Mouse (Mus musculus) liver, postnatal 0 days (tissue): ENCODE data around the gene Fgfr1op2. TPM values are rescaled to one million over a fixed set of nuclear protein-coding genes. Genes with fewer than 3 reads are reported as not detected.

ENCODE experiments used
- ATAC-seq: fragments of 200-750 bp; cut with Nextera tagmentation; 2 replicates; pipeline ENCODE4 v1.8.0; 2017; ENCODE audit warnings: mild to moderate bottlenecking, moderate library complexity
- DNase-seq: peaks from one replicate; pipeline ENCODE4 v3.0.0-alpha.2; 2016
- H3K27ac ChIP-seq: fragments of 300-500 bp; sonication (generic); 2 replicates; pipeline ENCODE4 v1.5.1; 2014; ENCODE audit warnings: antibody characterized with exemption, moderate library complexity, mild to moderate bottlenecking, low read depth
- H3K27me3 ChIP-seq: fragments of 300-500 bp; sonication (generic); 2 replicates; pipeline ENCODE4 v1.6.1; 2014; ENCODE audit warnings: low read length, control low read depth, mixed read lengths; ENCODE audit not compliant: insufficient read depth
- H3K36me3 ChIP-seq: fragments of 300-500 bp; sonication (generic); replicated peaks from 2 replicates; pipeline ENCODE4 v1.6.1; 2014; ENCODE audit warnings: mild to moderate bottlenecking, control low read depth, low read length, moderate library complexity, mixed read lengths; ENCODE audit not compliant: insufficient read depth
- H3K4me1 ChIP-seq: fragments of 300-500 bp; sonication (generic); 2 replicates; pipeline ENCODE4 v1.6.1; 2014; ENCODE audit warnings: antibody characterized with exemption, mild to moderate bottlenecking, control low read depth; ENCODE audit not compliant: insufficient read depth
- H3K4me2 ChIP-seq: fragments of 300-500 bp; sonication (generic); 2 replicates; pipeline ENCODE4 v1.6.1; 2014; ENCODE audit warnings: low read depth, mild to moderate bottlenecking, low read length, moderate library complexity, mixed read lengths
- H3K4me3 ChIP-seq: fragments of 300-500 bp; sonication (generic); 2 replicates; pipeline ENCODE4 v1.5.1; 2014; ENCODE audit warnings: low read depth, low read length
- H3K9ac ChIP-seq: fragments of 300-500 bp; sonication (generic); replicated peaks from 2 replicates; pipeline ENCODE4 v1.6.1; 2014; ENCODE audit warnings: mild to moderate bottlenecking, moderate library complexity
- H3K9me3 ChIP-seq: fragments of 300-500 bp; sonication (generic); 2 replicates; pipeline ENCODE4 v1.6.1; 2016; ENCODE audit warnings: mild to moderate bottlenecking, control low read depth, low read length, mixed read lengths
- CTCF ChIP-seq: sonication (generic); IDR thresholded peaks from 2 replicates; pipeline ENCODE4 v1.5.1; 2016; ENCODE audit warnings: antibody characterized with exemption, low read depth
- EP300 ChIP-seq: IDR thresholded peaks from 2 replicates; pipeline ENCODE4 v1.6.1; 2016; ENCODE audit warnings: antibody characterized with exemption, low read depth, mild to moderate bottlenecking
- WGBS: fragments of 180-500 bp; shearing (Covaris S2); extraction: QIAGEN DNeasy Blood & Tissue Kit; methylation state at CpG from one replicate; pipeline ENCODE4 v1.1.7; 2014; ENCODE audit not compliant: insufficient replicate concordance; 5-methylcytosine and 5-hydroxymethylcytosine counted together
- polyA plus RNA-seq: library from polyadenylated mRNA; unstranded; fragments of >200 nt; fragmentation: Nextera tagmentation; extraction: Ambion mirVana; gene quantifications from 2 replicates; pipeline ENCODE4 v1.2.1, GENCODE M21; 2015

Gene Fgfr1op2
- polyA plus RNA-seq, 1 experiment from 2014 or later = 71.6 TPM

DNA sequence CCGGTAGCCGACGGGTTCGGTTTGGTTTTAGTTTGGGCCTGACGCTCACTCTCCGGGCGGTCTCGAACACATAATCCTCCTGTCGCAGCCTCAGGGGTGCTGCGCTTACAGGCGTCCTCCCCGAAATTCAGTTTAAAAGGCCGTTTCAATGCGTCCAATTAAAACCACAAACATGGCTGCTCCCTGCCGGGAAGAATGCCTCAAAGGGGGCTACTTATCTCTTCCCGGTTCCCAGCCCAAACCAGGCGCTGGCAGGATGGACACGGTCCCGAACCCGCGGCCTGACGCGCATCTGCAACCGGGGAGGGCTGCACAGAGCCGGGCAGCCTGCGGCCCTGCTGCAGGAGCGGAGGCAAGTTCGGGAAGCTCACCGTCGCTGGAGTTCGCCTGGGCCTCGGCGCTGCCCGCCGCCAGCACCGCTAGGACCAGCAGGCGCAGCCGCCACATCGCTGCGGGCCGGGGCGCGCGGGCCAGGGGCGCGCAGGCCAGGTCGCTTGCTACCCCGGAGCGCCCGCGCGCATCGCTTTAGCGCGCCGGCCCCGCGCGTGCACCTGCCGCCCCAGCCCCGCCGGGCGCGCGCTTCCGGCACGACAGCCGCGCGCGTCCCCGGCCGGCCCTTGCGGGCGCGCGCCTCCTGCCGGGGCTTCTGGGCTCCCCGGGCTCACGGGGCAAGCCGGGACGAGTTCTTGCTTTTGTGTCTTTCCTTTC, 57.2 kb downstream of the Fgfr1op2 start:
- DNase-seq (peak; percentile 86), ATAC-seq (peak; percentile 89)
- H3K4me1 ChIP-seq = peaks cover 38% of the 10 kb centered on the region
- H3K4me2 ChIP-seq = peak overlapping the region; percentile 85
- H3K9ac ChIP-seq = peak overlapping the region; percentile 74
- peak overlapping the region; percentile 70 for H3K4me3 ChIP-seq
- H3K27ac ChIP-seq = peak overlapping the region; percentile 86
- no peaks in the 10 kb centered on the region for H3K27me3 ChIP-seq
- WGBS = 5% methylated on average over 49 of the region's 82 CpGs
- H3K36me3 ChIP-seq = no peaks in the 10 kb centered on the region
- no peak for TF ChIP-seq EP300
- peak; percentile 40 for TF ChIP-seq CTCF
- no peaks in the 10 kb centered on the region for H3K9me3 ChIP-seq

DNA sequence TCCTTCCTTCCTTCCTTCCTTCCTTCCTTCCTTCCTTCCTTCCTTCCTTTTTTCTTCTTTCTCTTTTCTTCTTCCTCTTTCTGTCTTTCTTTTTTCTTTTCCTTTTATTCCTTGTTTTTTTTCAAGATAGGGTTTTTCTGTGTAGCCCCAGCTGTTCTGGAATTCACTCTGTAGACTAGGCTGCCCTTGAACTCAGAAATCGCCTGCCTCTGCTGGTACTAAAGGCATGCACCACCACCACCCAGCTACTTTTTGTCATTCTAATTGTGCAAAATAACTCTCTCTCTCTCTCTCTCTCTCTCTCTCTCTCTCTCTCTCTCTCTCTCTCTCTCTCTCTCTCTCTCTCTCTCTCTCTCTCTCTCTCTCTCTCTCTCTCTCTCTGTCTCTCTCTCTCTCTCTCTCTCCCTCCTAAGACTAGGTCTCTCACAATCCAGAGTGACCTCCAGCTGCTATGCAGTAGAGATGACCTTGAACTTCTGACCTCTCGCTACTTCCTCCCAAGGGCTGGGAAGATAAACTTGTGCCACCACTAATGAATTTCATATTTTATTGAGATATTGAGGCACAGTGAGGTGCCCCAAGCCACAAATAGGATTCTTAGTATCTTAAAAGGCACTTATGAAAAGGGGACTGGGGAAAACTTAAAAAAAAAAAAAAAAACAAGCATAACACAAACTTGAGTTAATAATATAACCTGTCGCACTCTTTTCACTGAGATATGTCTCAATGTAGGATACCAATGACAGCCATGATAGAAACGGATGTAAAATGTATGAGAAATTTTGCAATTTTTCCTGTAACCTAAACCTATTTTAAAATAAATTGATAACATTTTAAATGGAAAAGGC, 58.0 kb downstream of the Fgfr1op2 start:
- Histone ChIP-seq H3K27me3 (no peaks in the 10 kb centered on the region), H3K9me3 (no peaks in the 10 kb centered on the region), H3K4me3 (peak overlapping the region; percentile 70; the same call in 1 of the 2 replicates), H3K27ac (peak overlapping the region; percentile 86), H3K9ac (peak overlapping the region; percentile 74), H3K36me3 (no peaks in the 10 kb centered on the region), H3K4me1 (peaks cover 37% of the 10 kb centered on the region), H3K4me2 (peak overlapping the region; percentile 85)
- ATAC-seq (no peak), DNase-seq (no peak)
- 57% methylated on average over 4 of the region's 4 CpGs for WGBS
- no peak for TF ChIP-seq EP300
- TF ChIP-seq CTCF = no peak

DNA sequence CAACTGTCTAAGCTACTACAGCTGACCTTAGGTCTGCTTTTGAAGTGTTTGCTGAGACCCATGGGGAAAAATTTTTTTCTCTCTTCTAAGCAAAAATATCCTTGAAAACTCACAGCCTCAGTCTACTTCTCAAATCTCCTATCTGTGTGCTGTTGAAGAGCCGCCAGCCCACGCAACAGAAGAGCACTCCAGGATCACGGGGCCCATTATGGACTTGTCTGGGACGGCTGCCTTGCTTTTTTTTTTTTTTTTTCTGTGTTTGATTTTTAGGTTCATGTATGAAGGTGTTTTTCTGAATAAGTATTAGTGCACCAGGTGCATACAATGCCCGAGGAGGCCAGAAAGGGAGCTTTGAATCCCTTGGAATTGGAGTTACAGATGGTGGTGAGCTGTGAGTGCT, 59.5 kb downstream of the Fgfr1op2 start:
- no peak overlapping the region for H3K4me3 ChIP-seq
- DNase-seq = no peak
- TF ChIP-seq CTCF = no peak
- no peak overlapping the region for H3K9ac ChIP-seq
- 82% methylated on average over 5 of the region's 5 CpGs for WGBS
- no peak overlapping the region for H3K27ac ChIP-seq
- H3K9me3 ChIP-seq = no peaks in the 10 kb centered on the region
- no peaks in the 10 kb centered on the region for H3K27me3 ChIP-seq
- no peak overlapping the region for H3K4me2 ChIP-seq
- no peaks in the 10 kb centered on the region for H3K36me3 ChIP-seq
- no peak for ATAC-seq
- H3K4me1 ChIP-seq = peaks cover 35% of the 10 kb centered on the region

DNA sequence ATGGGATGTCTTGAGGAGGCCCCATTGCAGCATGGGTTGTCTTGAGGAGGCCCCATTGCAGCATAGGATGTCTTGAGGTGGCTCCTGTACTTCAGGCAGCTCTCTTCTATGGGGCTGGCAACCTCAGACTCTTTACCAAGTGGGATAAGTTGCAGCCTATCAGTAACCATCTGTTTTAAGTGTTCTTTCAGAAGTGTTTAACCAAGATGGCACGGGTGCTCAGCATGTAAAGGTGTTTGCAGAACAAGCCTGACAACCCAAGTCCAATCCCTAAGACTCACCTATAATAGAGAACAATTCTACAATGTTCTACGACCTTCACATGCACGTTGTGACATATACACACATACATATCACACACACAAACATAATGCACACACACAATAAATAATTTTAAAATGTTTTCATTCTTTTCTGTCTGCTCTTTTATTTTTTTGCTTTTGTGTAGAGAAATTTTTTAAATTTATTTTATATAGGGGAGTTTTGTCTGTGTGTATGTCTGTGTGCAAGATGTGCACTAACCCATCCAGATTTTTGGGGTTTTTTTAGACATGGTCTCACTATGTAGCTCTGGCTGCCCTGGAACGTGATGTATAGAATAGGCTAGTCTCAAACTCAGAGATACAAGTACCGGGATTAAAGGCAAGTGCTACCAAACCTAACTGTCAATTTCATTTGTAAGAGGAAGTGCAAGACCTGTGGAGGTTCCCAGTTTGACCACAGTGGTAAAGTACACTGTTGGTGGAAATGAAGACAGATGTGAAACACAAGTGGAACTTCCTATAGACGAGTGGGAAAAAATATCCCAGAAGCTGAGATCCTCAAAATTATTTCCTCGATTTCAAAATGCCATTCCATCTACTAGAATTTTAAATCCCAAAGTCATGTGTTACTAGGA, 63.3 kb downstream of the Fgfr1op2 start:
- H3K27ac ChIP-seq = peak overlapping the region; percentile 94; the same call in 1 of the 2 replicates
- no peak overlapping the region for H3K4me2 ChIP-seq
- no peaks in the 10 kb centered on the region for H3K9me3 ChIP-seq
- H3K27me3 ChIP-seq = no peaks in the 10 kb centered on the region
- TF ChIP-seq CTCF (no peak), EP300 (no peak)
- H3K4me3 ChIP-seq = no peak overlapping the region
- no peaks in the 10 kb centered on the region for H3K36me3 ChIP-seq
- no peak for DNase-seq
- H3K4me1 ChIP-seq = peaks cover 28% of the 10 kb centered on the region
- WGBS = 55% methylated on average over 7 of the region's 7 CpGs
- ATAC-seq = no peak
- no peak overlapping the region for H3K9ac ChIP-seq

DNA sequence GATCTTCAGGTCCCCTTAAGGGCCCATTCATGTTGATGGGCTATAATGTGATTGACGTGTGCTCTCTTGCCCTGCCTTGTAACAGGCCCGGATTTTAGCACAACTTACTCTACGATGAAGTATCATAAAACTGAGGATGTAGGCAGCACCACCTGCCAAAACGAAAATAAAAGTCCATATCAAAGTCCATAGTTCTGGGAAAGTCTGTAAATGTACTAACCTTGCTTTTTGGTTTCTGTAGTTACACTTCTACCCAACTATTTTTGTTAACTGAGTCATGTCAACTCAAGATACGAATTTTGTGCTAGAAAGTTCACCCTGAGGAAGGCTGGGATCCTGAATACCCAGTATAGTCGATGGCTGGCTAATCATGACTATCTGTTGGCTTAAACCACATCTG, 64.0 kb downstream of the Fgfr1op2 start:
- H3K4me2 ChIP-seq = no peak overlapping the region

More for the DNA sequence above, 64.0 kb downstream of the Fgfr1op2 start:
- H3K9me3 ChIP-seq = no peaks in the 10 kb centered on the region
- ATAC-seq (no peak), DNase-seq (no peak)
- H3K4me1 ChIP-seq = peaks cover 28% of the 10 kb centered on the region
- TF ChIP-seq EP300 (no peak), CTCF (no peak)
- no peaks in the 10 kb centered on the region for H3K27me3 ChIP-seq
- WGBS = 52% methylated on average over 6 of the region's 6 CpGs
- H3K4me3 ChIP-seq = no peak overlapping the region
- no peak overlapping the region for H3K9ac ChIP-seq
- peak overlapping the region; percentile 94 for H3K27ac ChIP-seq
- H3K36me3 ChIP-seq = no peaks in the 10 kb centered on the region
